ENCODE assay signal across 27 mouse cellular contexts in the genomic region with DNA sequence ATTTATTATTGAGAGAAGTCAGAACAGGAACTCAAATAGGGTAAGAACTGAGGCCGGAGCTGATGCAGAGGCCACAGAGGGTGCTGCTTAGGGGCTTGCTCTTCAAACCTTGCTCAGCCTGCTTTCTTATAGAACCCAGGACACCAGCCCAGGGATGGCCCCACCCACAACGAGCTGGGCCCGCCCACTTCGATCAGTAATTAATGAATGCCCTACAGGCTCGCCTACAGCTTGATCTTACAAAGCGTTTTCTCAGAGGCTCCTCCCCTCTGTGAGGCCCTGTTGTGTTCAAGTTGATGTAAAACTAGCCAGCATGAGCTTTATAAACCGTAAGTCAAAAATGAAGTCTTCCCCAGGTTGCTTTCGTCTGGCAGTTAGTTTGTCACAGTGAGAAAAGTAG.
"Had no signal": no experiment of that assay in that cellular context is flagged by ENCODE, and none has a peak within 500 bp of the region (broad histone marks: within the 10 kb centered on the region; RNA-seq: fewer than 3 reads in every experiment).

No protein-coding gene starts in this region.

- H3K9ac ChIP-seq: heart, embryonic 13.5 days; heart, embryonic 15.5 days; hindbrain, embryonic 13.5 days; hindbrain, embryonic 15.5 days; intestine, embryonic 15.5 days; limb, embryonic 12.5 days; liver, embryonic 13.5 days had no signal

- H3K27ac ChIP-seq: heart, adult 2 months; heart, embryonic 13.5 days; heart, embryonic 15.5 days; hindbrain, embryonic 13.5 days; hindbrain, embryonic 15.5 days; hindbrain, postnatal 0 days; intestine, embryonic 15.5 days; layer of hippocampus, adult 2 months; limb, embryonic 10.5 days; limb, embryonic 12.5 days; liver, embryonic 13.5 days had no signal

- H3K4me3 ChIP-seq: heart, adult 2 months; heart, embryonic 13.5 days; heart, embryonic 15.5 days; hindbrain, embryonic 13.5 days; hindbrain, embryonic 15.5 days; intestine, embryonic 15.5 days; layer of hippocampus, adult 2 months; limb, embryonic 10.5 days; limb, embryonic 12.5 days; liver, embryonic 13.5 days had no signal

- H3K4me1 ChIP-seq: heart, embryonic 13.5 days; heart, embryonic 15.5 days; hindbrain, embryonic 13.5 days; hindbrain, embryonic 15.5 days; intestine, embryonic 15.5 days; limb, embryonic 10.5 days; limb, embryonic 12.5 days; liver, embryonic 13.5 days had no signal

- H3K27me3 ChIP-seq: heart, embryonic 13.5 days; heart, embryonic 15.5 days; hindbrain, embryonic 13.5 days; hindbrain, embryonic 15.5 days; intestine, embryonic 15.5 days; limb, embryonic 12.5 days; liver, embryonic 13.5 days had no signal

- H3K4me2 ChIP-seq: heart, embryonic 11.5 days; heart, embryonic 13.5 days; heart, embryonic 15.5 days; hindbrain, embryonic 13.5 days; hindbrain, embryonic 15.5 days; intestine, embryonic 15.5 days; limb, embryonic 12.5 days; liver, embryonic 11.5 days; liver, embryonic 13.5 days had no signal

- DNase-seq: gastrocnemius, postnatal 14 days; gastrocnemius, postnatal 36 days; heart, adult 11 months; heart, adult 2 months; heart, postnatal 14 days; heart, postnatal 36 days; kidney, adult 18-20 months; kidney, adult 8-10 months; kidney, postnatal 10 days; kidney, postnatal 25 days; kidney, postnatal 4 days; layer of hippocampus, postnatal 36 days; liver; liver, embryonic 13.5 days had no signal

- H3K9me3 ChIP-seq: heart, embryonic 13.5 days; heart, embryonic 15.5 days; hindbrain, embryonic 13.5 days; hindbrain, embryonic 15.5 days; intestine, embryonic 15.5 days; limb, embryonic 10.5 days; limb, embryonic 12.5 days; liver, embryonic 13.5 days had no signal

- H3K36me3 ChIP-seq: heart, embryonic 13.5 days; heart, embryonic 15.5 days; hindbrain, embryonic 13.5 days; hindbrain, embryonic 15.5 days; intestine, embryonic 15.5 days; limb, embryonic 10.5 days; limb, embryonic 12.5 days; liver, embryonic 13.5 days had no signal

- ATAC-seq: hindbrain, postnatal 0 days; inflammation-experienced regulatory T-cells, adult 6 months; intestine, embryonic 15.5 days; intestine, postnatal 0 days had no signal
